Mouse (Mus musculus): ENCODE measurements around the gene Psg19. TPM values are rescaled to one million over a fixed set of nuclear protein-coding genes. Genes with fewer than 3 reads are reported as not detected.

Psg19 gene
- polyA plus RNA-seq (2015; fragmentation: Nextera tagmentation; extraction: Ambion mirVana) = not detected in 2 replicates

- no peak within 1 kb of the TSS for H3K4me3 ChIP-seq (replicated peaks)
- H3K4me2 ChIP-seq (replicated peaks) = no peak within 1 kb of the TSS
- H3K4me1 ChIP-seq (replicated peaks) = no peaks in the 10 kb centered on the region
- no peak within 1 kb of the TSS for H3K9ac ChIP-seq (replicated peaks)
- H3K27ac ChIP-seq = no peak within 1 kb of the TSS
- no peak for ATAC-seq
- no peaks in the 10 kb centered on the region for H3K27me3 ChIP-seq
- no peaks in the 10 kb centered on the region for H3K36me3 ChIP-seq
- no peaks in the 10 kb centered on the region for H3K9me3 ChIP-seq
- 84% methylated on average over 1 of the region's 1 CpGs for WGBS
Measured at GRCm38 (mm10) chr7:18798420-18798819, at the start of gene Psg19. TSS of gene Psg19 (minus strand) at chr7:18798520.

- WGBS = 52% methylated on average over 5 of the region's 5 CpGs
- H3K36me3 ChIP-seq = no peaks in the 10 kb centered on the region
Measured at GRCm38 (mm10) chr7:18844811-18845210, 46.5 kb upstream of the Psg19 start.

GRCm38 (mm10) chr7:18841174-18841567 is 42.9 kb upstream of the Psg19 start:
- Histone ChIP-seq H3K27ac (no peak overlapping the region), H3K4me2 (replicated peaks) (peak overlapping the region; percentile 61), H3K9ac (replicated peaks) (no peak overlapping the region), H3K27me3 (no peaks in the 10 kb centered on the region), H3K36me3 (no peaks in the 10 kb centered on the region), H3K9me3 (no peaks in the 10 kb centered on the region), H3K4me3 (replicated peaks) (peak overlapping the region; percentile 20; the same call in 1 of the 2 replicates), H3K4me1 (replicated peaks) (peaks cover 5% of the 10 kb centered on the region)
- 73% methylated on average over 1 of the region's 1 CpGs for WGBS
- peak; percentile 55 for ATAC-seq

More at GRCm38 (mm10) chr7:18844811-18845210, 46.5 kb upstream of the Psg19 start:
- H3K27ac ChIP-seq = no peak overlapping the region
- no peaks in the 10 kb centered on the region for H3K27me3 ChIP-seq
- no peak overlapping the region for H3K9ac ChIP-seq (replicated peaks)
- H3K4me1 ChIP-seq (replicated peaks) = peaks cover 5% of the 10 kb centered on the region
- no peak for ATAC-seq
- H3K9me3 ChIP-seq = no peaks in the 10 kb centered on the region
- H3K4me2 ChIP-seq (replicated peaks) = no peak overlapping the region
- no peak overlapping the region for H3K4me3 ChIP-seq (replicated peaks)

GRCm38 (mm10) chr7:18840386-18841173 is 42.3 kb upstream of the Psg19 start:
- Histone ChIP-seq H3K27ac (peak overlapping the region; percentile 14; the same call in 1 of the 2 replicates), H3K4me1 (replicated peaks) (peaks cover 5% of the 10 kb centered on the region), H3K36me3 (no peaks in the 10 kb centered on the region), H3K4me3 (replicated peaks) (peak overlapping the region; percentile 39), H3K9ac (replicated peaks) (peak overlapping the region; percentile 62), H3K9me3 (no peaks in the 10 kb centered on the region), H3K4me2 (replicated peaks) (peak overlapping the region; percentile 61), H3K27me3 (no peaks in the 10 kb centered on the region)
- peak; percentile 65 for ATAC-seq
- WGBS = 3% methylated on average over 14 of the region's 17 CpGs

- peak within 1 kb of the TSS; percentile 14; the same call in 1 of the 2 replicates for H3K27ac ChIP-seq
- peak within 1 kb of the TSS; percentile 39 for H3K4me3 ChIP-seq (replicated peaks)
- H3K9me3 ChIP-seq = no peaks in the 10 kb centered on the region
- H3K4me2 ChIP-seq (replicated peaks) = peak within 1 kb of the TSS; percentile 61
- H3K4me1 ChIP-seq (replicated peaks) = peaks cover 5% of the 10 kb centered on the region
- H3K36me3 ChIP-seq = no peaks in the 10 kb centered on the region
- 22% methylated on average over 3 of the region's 3 CpGs for WGBS
- peak within 1 kb of the TSS; percentile 62 for H3K9ac ChIP-seq (replicated peaks)
- no peaks in the 10 kb centered on the region for H3K27me3 ChIP-seq
- peak; percentile 37; the same call in 1 of the 2 replicates for ATAC-seq
Measured at GRCm38 (mm10) chr7:18839865-18840264, 41.5 kb upstream of the Psg19 start, which contains the start of gene Mill2. TSS of gene Mill2 (plus strand) at chr7:18839966.

GRCm38 (mm10) chr7:18832298-18832697 is 34.0 kb upstream of the Psg19 start:
- ATAC-seq = no peak
- Histone ChIP-seq H3K9me3 (no peaks in the 10 kb centered on the region), H3K9ac (replicated peaks) (no peak overlapping the region), H3K27ac (no peak overlapping the region), H3K4me3 (replicated peaks) (no peak overlapping the region), H3K36me3 (no peaks in the 10 kb centered on the region), H3K27me3 (no peaks in the 10 kb centered on the region), H3K4me1 (replicated peaks) (no peaks in the 10 kb centered on the region), H3K4me2 (replicated peaks) (no peak overlapping the region)
- WGBS = 53% methylated on average over 13 of the region's 13 CpGs

- Histone ChIP-seq H3K36me3 (no peaks in the 10 kb centered on the region), H3K4me1 (replicated peaks) (no peaks in the 10 kb centered on the region), H3K9me3 (no peaks in the 10 kb centered on the region), H3K4me3 (replicated peaks) (no peak overlapping the region), H3K27ac (no peak overlapping the region), H3K27me3 (no peaks in the 10 kb centered on the region), H3K4me2 (replicated peaks) (no peak overlapping the region), H3K9ac (replicated peaks) (no peak overlapping the region)
- ATAC-seq = no peak
- WGBS = 79% methylated on average over 7 of the region's 7 CpGs
Measured at GRCm38 (mm10) chr7:18829545-18829944, 31.2 kb upstream of the Psg19 start.

GRCm38 (mm10) chr7:18828592-18828991 is 30.3 kb upstream of the Psg19 start:
- no peak overlapping the region for H3K27ac ChIP-seq
- H3K4me3 ChIP-seq (replicated peaks) = no peak overlapping the region
- no peaks in the 10 kb centered on the region for H3K27me3 ChIP-seq
- no peaks in the 10 kb centered on the region for H3K36me3 ChIP-seq
- H3K4me1 ChIP-seq (replicated peaks) = no peaks in the 10 kb centered on the region
- H3K9me3 ChIP-seq = no peaks in the 10 kb centered on the region
- H3K4me2 ChIP-seq (replicated peaks) = no peak overlapping the region
- 69% methylated on average over 9 of the region's 9 CpGs for WGBS
- no peak overlapping the region for H3K9ac ChIP-seq (replicated peaks)
- no peak for ATAC-seq

- Histone ChIP-seq H3K4me2 (replicated peaks) (no peak overlapping the region), H3K27me3 (no peaks in the 10 kb centered on the region), H3K9me3 (no peaks in the 10 kb centered on the region), H3K9ac (replicated peaks) (no peak overlapping the region), H3K36me3 (no peaks in the 10 kb centered on the region), H3K4me1 (replicated peaks) (no peaks in the 10 kb centered on the region), H3K4me3 (replicated peaks) (no peak overlapping the region), H3K27ac (no peak overlapping the region)
- peak; percentile 63; the same call in 1 of the 2 replicates for ATAC-seq
- WGBS = 64% methylated on average over 26 of the region's 26 CpGs
Measured at GRCm38 (mm10) chr7:18827792-18828546, 29.6 kb upstream of the Psg19 start.

- Histone ChIP-seq H3K27ac (no peak within 1 kb of the TSS), H3K36me3 (no peaks in the 10 kb centered on the region), H3K9ac (replicated peaks) (no peak within 1 kb of the TSS), H3K4me2 (replicated peaks) (no peak within 1 kb of the TSS), H3K4me1 (replicated peaks) (no peaks in the 10 kb centered on the region), H3K4me3 (replicated peaks) (no peak within 1 kb of the TSS), H3K9me3 (no peaks in the 10 kb centered on the region), H3K27me3 (no peaks in the 10 kb centered on the region)
- 81% methylated on average over 3 of the region's 3 CpGs for WGBS
- no peak for ATAC-seq
Measured at GRCm38 (mm10) chr7:18821507-18821906, 23.2 kb upstream of the Psg19 start, which contains the start of gene Psg17. TSS of gene Psg17 (minus strand) at chr7:18821607.

- H3K36me3 ChIP-seq = no peaks in the 10 kb centered on the region
- H3K27me3 ChIP-seq = no peaks in the 10 kb centered on the region
- H3K9ac ChIP-seq (replicated peaks) = no peak overlapping the region
- H3K4me2 ChIP-seq (replicated peaks) = no peak overlapping the region
- ATAC-seq = no peak
- WGBS = 85% methylated on average over 9 of the region's 9 CpGs
- no peaks in the 10 kb centered on the region for H3K9me3 ChIP-seq
- H3K4me1 ChIP-seq (replicated peaks) = no peaks in the 10 kb centered on the region
- H3K27ac ChIP-seq = no peak overlapping the region
- no peak overlapping the region for H3K4me3 ChIP-seq (replicated peaks)
Measured at GRCm38 (mm10) chr7:18818301-18818700, 20.0 kb upstream of the Psg19 start.

GRCm38 (mm10) chr7:18803526-18803925 is 5.2 kb upstream of the Psg19 start:
- Histone ChIP-seq H3K4me2 (replicated peaks) (no peak overlapping the region), H3K4me3 (replicated peaks) (no peak overlapping the region), H3K36me3 (no peaks in the 10 kb centered on the region), H3K9ac (replicated peaks) (no peak overlapping the region), H3K4me1 (replicated peaks) (no peaks in the 10 kb centered on the region), H3K27me3 (no peaks in the 10 kb centered on the region), H3K9me3 (no peaks in the 10 kb centered on the region), H3K27ac (no peak overlapping the region)
- ATAC-seq = no peak
